Mouse (Mus musculus): ENCODE measurements around the gene B3gnt2. TPM values are rescaled to one million over a fixed set of nuclear protein-coding genes. Genes with fewer than 3 reads are reported as not detected.

The B3gnt2 gene
- polyA plus RNA-seq, 1 experiment from 2014 or later = 3.4 TPM

- Histone ChIP-seq H3K4me1 (0 out of 2 replicates have a peak, but pooled peaks cover 3% of the 10 kb centered on the region), H3K27me3 (replicated peaks; ENCODE audit: low read depth, poor library complexity, severe bottlenecking) (no peaks in the 10 kb centered on the region), H3K9me3 (no peaks in the 10 kb centered on the region), H3K4me3 (no peak overlapping the region), H3K27ac (replicated peaks) (no peak overlapping the region), H3K36me3 (replicated peaks) (no peaks in the 10 kb centered on the region)
- WGBS = 86% methylated on average over 4 of the region's 4 CpGs
- no peak for DNase-seq (ENCODE audit: low spot score)
Observed at GRCm38 (mm10) chr11:22765425-22765824, 95.3 kb downstream of the B3gnt2 start.

DNA sequence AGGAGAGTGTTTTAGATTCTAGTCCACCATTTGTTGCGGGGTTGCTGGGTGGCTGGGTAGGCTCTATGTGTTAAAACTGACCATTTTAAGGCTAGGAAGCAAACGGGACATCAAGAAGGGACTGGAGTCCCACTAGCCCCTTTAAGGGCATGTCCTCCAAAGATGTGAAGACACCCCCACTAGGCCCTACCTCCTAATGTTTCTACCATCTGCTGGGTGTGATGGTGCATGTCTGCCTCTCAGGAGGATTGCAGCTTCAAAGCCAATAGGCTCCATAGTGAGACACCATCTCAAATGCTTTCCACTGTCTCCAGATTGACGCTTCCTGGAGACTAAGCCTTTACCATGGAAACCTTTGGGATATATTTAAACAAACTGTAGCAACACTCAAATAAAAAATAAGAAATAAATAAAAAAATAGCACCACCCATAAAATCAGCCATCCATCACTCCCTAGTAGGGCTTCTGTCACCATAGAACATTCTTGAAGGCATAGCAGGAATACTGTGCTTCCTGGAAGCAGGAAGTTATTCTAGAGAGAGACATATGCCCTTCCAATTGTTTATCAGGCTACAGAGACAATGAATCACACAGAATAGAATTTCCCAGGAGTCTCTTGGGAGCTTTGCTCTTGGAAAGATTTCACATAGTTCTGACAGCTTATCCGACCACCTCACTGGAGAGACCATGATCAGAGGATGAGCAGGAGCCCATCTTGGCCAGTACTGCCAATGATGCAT is 97.0 kb downstream of the B3gnt2 start:
- Histone ChIP-seq H3K4me1 (0 out of 2 replicates have a peak, but pooled peaks cover 3% of the 10 kb centered on the region), H3K27ac (replicated peaks) (no peak overlapping the region), H3K27me3 (replicated peaks; ENCODE audit: low read depth, poor library complexity, severe bottlenecking) (no peaks in the 10 kb centered on the region), H3K4me3 (no peak overlapping the region), H3K9me3 (no peaks in the 10 kb centered on the region), H3K36me3 (replicated peaks) (no peaks in the 10 kb centered on the region)
- 82% methylated on average over 4 of the region's 4 CpGs for WGBS
- no peak for DNase-seq (ENCODE audit: low spot score)

DNA sequence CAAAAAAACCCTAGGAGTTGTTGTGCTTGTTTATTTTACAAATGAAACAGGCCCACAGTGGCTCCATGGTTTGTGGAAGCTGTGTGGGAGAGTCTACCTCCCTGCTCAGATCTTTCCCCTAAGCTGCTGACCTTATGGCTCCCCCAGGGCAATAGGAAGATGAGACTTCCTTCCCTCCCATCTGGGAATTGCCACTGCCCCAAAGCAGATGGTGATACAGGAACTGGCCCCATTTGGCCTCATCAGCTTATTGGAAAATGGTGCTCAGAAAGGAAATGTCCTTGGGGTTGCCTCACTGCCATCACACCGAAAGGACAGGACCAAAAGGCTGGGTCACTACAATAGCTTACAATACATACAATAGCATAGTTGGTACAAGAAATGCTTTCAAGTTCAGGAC is 97.7 kb downstream of the B3gnt2 start:
- Histone ChIP-seq H3K27me3 (replicated peaks; ENCODE audit: low read depth, poor library complexity, severe bottlenecking) (no peaks in the 10 kb centered on the region), H3K4me1 (0 out of 2 replicates have a peak, but pooled peaks cover 3% of the 10 kb centered on the region), H3K4me3 (no peak overlapping the region), H3K9me3 (no peaks in the 10 kb centered on the region), H3K36me3 (replicated peaks) (no peaks in the 10 kb centered on the region), H3K27ac (replicated peaks) (no peak overlapping the region)
- 47% methylated on average over 1 of the region's 1 CpGs for WGBS
- no peak for DNase-seq (ENCODE audit: low spot score)

DNA sequence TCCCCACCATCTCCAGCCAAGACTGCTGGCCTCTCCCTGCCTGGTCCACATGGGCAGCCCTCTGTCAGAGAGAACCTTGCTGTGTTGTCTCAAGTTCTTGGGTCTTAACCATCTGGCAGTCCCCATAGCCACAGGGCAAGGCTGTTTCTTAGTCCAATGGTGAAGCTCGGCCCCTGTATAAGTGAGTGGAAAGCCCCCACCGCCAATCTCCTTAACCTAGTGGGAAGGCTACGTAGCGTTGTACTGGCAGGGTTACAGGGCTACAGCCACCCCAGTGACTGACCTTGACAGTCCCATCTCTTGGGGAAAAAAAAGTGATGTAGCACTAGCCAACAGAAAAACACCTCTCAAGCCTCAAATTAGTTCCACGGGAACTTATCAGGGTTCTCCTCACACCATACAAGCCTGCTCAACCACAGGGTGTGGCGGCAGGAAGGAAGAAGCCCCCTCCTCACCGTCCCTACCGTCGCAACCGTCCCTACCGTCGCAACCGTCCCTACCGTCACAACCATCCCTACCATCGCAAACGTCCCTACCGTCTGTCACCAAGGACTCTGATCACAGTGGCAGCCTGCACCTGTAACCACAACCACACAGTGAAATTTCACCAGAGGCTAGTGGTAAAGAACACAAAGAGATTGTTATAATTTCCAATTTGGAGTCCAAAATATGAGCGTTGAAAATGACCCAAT is 98.4 kb downstream of the B3gnt2 start:
- Histone ChIP-seq H3K4me1 (0 out of 2 replicates have a peak, but pooled peaks cover 3% of the 10 kb centered on the region), H3K36me3 (replicated peaks) (no peaks in the 10 kb centered on the region), H3K27ac (replicated peaks) (no peak overlapping the region), H3K9me3 (no peaks in the 10 kb centered on the region), H3K27me3 (replicated peaks; ENCODE audit: low read depth, poor library complexity, severe bottlenecking) (no peaks in the 10 kb centered on the region), H3K4me3 (no peak overlapping the region)
- 86% methylated on average over 18 of the region's 18 CpGs for WGBS
- DNase-seq (ENCODE audit: low spot score) = no peak

GRCm38 (mm10) chr11:22759783-22760182 is 101.0 kb downstream of the B3gnt2 start:
- DNase-seq (ENCODE audit: low spot score) = no peak
- 82% methylated on average over 4 of the region's 4 CpGs for WGBS
- Histone ChIP-seq H3K27ac (replicated peaks) (no peak overlapping the region), H3K27me3 (replicated peaks; ENCODE audit: low read depth, poor library complexity, severe bottlenecking) (no peaks in the 10 kb centered on the region), H3K4me3 (no peak overlapping the region), H3K4me1 (0 out of 2 replicates have a peak, but pooled peaks cover 3% of the 10 kb centered on the region), H3K36me3 (replicated peaks) (no peaks in the 10 kb centered on the region), H3K9me3 (no peaks in the 10 kb centered on the region)

DNA sequence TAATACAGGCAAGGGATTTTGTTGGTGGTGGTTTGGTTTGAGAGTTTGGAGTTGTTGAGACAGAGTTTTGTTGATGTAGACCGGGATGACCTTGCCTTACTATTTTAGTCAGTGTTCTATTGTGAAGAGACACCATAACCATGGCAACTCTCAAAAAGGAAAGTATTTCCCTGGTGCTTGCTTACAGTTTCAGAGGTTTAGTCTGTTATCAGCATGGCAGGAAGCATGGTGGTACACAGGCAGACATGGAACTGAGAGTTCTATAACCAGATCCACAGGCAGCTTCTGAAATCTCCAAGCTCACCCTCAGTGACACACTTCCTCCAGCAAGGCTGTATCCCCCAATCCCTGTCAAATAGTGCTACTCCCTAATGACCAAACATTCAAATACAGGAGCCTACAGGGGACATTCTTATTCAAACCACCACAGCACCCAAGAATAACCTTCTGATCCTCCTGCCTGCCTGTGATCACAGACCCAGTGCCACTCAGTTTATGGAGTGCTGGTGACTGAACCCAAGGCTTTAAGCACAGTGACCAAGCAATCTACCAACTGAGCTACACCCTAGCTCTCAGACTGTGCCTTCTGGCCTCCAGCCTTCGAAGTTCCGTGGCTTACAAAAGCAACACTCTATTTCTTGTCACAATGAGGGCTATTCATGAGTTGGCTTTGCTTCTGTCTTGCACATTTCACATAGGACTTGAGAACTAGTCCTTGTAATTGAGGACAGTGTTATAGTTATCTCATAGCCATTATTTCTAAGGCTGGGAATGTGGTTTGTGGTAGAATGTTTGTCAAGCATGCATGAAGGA is 104.4 kb downstream of the B3gnt2 start:
- H3K27me3 ChIP-seq (replicated peaks; ENCODE audit: low read depth, poor library complexity, severe bottlenecking) = no peaks in the 10 kb centered on the region
- H3K9me3 ChIP-seq = no peaks in the 10 kb centered on the region
- DNase-seq (ENCODE audit: low spot score) = no peak
- no peak overlapping the region for H3K4me3 ChIP-seq
- H3K4me1 ChIP-seq = no peaks in the 10 kb centered on the region
- H3K36me3 ChIP-seq (replicated peaks) = no peaks in the 10 kb centered on the region
- 67% methylated on average over 3 of the region's 3 CpGs for WGBS
- no peak overlapping the region for H3K27ac ChIP-seq (replicated peaks)

- Histone ChIP-seq H3K27ac (replicated peaks) (no peak overlapping the region), H3K27me3 (replicated peaks; ENCODE audit: low read depth, poor library complexity, severe bottlenecking) (no peaks in the 10 kb centered on the region), H3K9me3 (no peaks in the 10 kb centered on the region), H3K4me3 (no peak overlapping the region), H3K36me3 (replicated peaks) (no peaks in the 10 kb centered on the region), H3K4me1 (no peaks in the 10 kb centered on the region)
- WGBS = 79% methylated on average over 1 of the region's 1 CpGs
- no peak for DNase-seq (ENCODE audit: low spot score)
Observed at GRCm38 (mm10) chr11:22755180-22755579, 105.6 kb downstream of the B3gnt2 start.

- Histone ChIP-seq H3K36me3 (replicated peaks) (no peaks in the 10 kb centered on the region), H3K4me3 (no peak overlapping the region), H3K27ac (replicated peaks) (no peak overlapping the region), H3K27me3 (replicated peaks; ENCODE audit: low read depth, poor library complexity, severe bottlenecking) (no peaks in the 10 kb centered on the region), H3K9me3 (no peaks in the 10 kb centered on the region), H3K4me1 (no peaks in the 10 kb centered on the region)
- DNase-seq (ENCODE audit: low spot score) = no peak
- 44% methylated on average over 5 of the region's 5 CpGs for WGBS
Observed at GRCm38 (mm10) chr11:22752596-22752995, 108.2 kb downstream of the B3gnt2 start.

DNA sequence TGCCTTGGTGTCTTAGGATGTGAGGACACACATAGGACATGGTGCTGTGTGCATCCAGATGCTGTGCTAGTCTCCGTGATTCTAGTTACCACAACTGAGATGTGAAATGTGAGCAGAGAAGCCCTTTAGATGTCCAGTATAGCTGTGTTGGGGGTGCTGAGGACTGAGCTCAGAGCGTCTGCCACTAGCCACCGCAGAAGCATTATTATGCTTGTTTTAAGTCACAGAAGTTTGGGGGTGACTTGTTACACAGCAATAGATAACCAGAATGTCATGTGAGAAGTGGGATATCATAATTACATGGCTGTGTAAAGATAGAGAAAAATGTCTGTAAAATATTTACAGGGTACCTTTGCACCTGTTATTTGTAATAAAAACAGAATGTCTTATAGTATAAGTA is 109.2 kb downstream of the B3gnt2 start:
- 90% methylated on average over 3 of the region's 3 CpGs for WGBS
- H3K36me3 ChIP-seq (replicated peaks) = no peaks in the 10 kb centered on the region
- H3K27me3 ChIP-seq (replicated peaks; ENCODE audit: low read depth, poor library complexity, severe bottlenecking) = no peaks in the 10 kb centered on the region
- no peak overlapping the region for H3K4me3 ChIP-seq
- DNase-seq (ENCODE audit: low spot score) = no peak
- no peaks in the 10 kb centered on the region for H3K4me1 ChIP-seq
- peaks cover 1% of the 10 kb centered on the region; the same call in 1 of the 2 replicates for H3K9me3 ChIP-seq
- no peak overlapping the region for H3K27ac ChIP-seq (replicated peaks)

DNA sequence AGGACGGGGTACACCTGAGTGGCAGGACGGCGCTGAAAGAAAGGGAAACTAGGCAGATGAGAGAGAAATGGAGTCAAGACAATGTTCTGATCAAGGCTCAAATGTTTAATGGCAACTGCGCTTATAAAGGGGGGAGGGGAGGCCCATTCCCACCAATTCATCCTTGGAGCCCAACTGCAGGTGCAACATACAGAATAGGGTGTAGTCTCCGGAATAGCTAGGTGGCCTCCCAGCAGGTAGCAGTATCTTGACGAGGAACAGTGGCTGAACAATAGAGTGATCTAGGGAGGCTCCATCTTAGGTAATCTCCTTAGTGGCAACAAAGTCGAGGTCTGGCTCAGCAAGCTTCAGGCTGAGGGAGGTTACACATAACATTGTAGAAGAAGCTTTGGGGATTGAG is 113.4 kb downstream of the B3gnt2 start:
- no peaks in the 10 kb centered on the region for H3K27me3 ChIP-seq (replicated peaks; ENCODE audit: low read depth, poor library complexity, severe bottlenecking)
- 81% methylated on average over 7 of the region's 7 CpGs for WGBS
- H3K4me1 ChIP-seq = no peaks in the 10 kb centered on the region
- no peak overlapping the region for H3K27ac ChIP-seq (replicated peaks)
- no peaks in the 10 kb centered on the region for H3K36me3 ChIP-seq (replicated peaks)
- DNase-seq (ENCODE audit: low spot score) = no peak
- H3K9me3 ChIP-seq = peaks cover 12% of the 10 kb centered on the region
- H3K4me3 ChIP-seq = no peak overlapping the region

DNA sequence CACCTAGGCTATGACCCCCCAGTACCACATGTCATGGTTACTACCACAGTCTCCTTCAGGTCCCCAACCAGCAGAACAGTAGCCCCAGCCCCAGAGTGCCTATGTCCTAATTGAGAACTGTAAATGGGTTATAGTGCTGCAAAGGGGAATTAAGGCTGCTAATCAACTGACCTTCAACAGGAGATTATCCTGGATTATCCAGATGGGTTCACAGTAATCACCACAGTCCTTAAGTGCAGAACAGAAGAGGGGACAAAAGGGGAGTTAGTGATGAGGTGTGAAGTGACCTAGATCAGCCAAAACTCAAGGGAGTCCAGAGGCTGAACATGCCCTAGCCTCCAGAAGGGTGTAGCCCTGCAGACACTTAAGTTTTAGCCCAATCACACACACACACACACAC is 115.4 kb downstream of the B3gnt2 start:
- Histone ChIP-seq H3K36me3 (replicated peaks) (no peaks in the 10 kb centered on the region), H3K4me1 (peaks cover 5% of the 10 kb centered on the region; the same call in 1 of the 2 replicates), H3K27me3 (replicated peaks; ENCODE audit: low read depth, poor library complexity, severe bottlenecking) (no peaks in the 10 kb centered on the region), H3K4me3 (no peak overlapping the region), H3K27ac (replicated peaks) (no peak overlapping the region), H3K9me3 (peaks cover 12% of the 10 kb centered on the region)
- DNase-seq (ENCODE audit: low spot score) = no peak

GRCm38 (mm10) chr11:22743561-22744269 is 117.0 kb downstream of the B3gnt2 start:
- Histone ChIP-seq H3K36me3 (replicated peaks) (no peaks in the 10 kb centered on the region), H3K27ac (replicated peaks) (no peak overlapping the region), H3K9me3 (peaks cover 12% of the 10 kb centered on the region), H3K4me1 (peaks cover 5% of the 10 kb centered on the region; the same call in 1 of the 2 replicates), H3K4me3 (no peak overlapping the region), H3K27me3 (replicated peaks; ENCODE audit: low read depth, poor library complexity, severe bottlenecking) (no peaks in the 10 kb centered on the region)
- 90% methylated on average over 5 of the region's 5 CpGs for WGBS
- no peak for DNase-seq (ENCODE audit: low spot score)
